Mouse (Mus musculus): ENCODE results near the gene Blmh. TPM values are rescaled to one million over a fixed set of nuclear protein-coding genes. Genes with fewer than 3 reads are reported as not detected.

The Blmh gene
- 29.5 TPM for polyA plus RNA-seq (2014; fragmentation: Illumina TruSeq; extraction: RNeasy Lipid Tissue Mini Kit (QIAGEN cat#74804); ENCODE audit: insufficient read depth, low read depth, low replicate concordance)

DNA sequence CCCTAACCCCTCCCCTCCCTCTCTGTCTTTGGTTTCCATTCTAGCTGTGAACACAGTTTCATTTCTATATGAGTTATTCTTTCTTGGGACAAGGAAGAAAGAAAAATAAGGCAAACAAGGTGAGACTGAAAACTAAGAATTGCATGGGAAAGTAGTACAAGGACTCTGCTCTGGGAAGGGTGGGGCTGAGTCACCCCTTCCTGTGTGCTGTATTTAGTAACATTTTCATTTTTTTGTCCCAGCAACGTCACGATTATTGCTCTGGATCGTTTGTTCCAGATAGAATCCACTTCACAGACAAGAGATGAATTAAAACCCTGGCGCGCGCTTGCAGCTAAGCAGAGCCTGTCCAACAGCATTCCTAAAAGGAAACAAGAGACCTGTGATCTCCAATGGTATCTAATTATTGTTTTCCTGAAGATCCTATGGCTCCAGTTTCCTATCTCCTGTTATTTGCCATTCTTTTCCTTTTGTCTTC, at the start of gene Blmh:
TSS of gene Blmh (plus strand) at position 51 of the 478 bp plus-strand sequence.

DNA sequence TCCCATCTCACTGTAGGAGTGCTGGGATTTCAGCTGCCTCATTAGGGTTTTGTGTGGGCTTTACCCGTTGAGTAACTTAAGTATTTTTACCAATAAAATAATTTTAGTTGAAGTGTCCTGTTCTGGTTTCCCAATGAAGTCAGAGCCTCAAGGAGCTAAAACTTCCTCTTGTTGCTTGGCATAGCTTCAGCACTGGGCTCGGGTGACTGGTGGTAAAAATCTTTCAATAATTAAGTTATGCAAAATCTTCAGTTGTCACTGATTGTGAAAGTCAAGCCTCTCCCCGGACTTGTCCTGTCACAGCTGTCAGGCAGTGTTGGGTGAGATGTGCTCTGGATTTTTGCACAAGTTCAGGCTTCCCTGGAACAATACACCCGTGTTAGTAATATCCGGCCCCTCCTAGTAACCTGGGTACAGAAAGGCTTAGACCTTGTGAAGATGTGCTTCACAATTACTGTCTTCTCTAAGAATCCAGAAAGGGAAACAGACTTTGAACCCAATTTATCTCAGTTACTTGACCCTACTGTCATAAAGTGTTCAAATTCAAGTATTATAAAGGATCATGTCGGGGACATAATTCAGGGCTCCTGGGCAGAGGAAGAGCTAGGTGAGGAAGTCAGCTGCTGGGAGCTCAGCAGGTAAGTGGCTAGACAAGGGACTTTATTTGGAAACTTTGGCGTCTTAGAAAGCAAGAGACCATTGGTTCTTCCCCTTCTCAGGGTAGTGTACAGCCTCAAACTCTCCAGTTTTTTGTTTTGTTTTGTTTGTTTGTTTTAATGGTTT, 22.8 kb upstream of the Blmh start, which contains the start of gene Tmigd1:
TSS of gene Tmigd1 (plus strand) at position 581 of the 783 bp plus-strand sequence.

DNA sequence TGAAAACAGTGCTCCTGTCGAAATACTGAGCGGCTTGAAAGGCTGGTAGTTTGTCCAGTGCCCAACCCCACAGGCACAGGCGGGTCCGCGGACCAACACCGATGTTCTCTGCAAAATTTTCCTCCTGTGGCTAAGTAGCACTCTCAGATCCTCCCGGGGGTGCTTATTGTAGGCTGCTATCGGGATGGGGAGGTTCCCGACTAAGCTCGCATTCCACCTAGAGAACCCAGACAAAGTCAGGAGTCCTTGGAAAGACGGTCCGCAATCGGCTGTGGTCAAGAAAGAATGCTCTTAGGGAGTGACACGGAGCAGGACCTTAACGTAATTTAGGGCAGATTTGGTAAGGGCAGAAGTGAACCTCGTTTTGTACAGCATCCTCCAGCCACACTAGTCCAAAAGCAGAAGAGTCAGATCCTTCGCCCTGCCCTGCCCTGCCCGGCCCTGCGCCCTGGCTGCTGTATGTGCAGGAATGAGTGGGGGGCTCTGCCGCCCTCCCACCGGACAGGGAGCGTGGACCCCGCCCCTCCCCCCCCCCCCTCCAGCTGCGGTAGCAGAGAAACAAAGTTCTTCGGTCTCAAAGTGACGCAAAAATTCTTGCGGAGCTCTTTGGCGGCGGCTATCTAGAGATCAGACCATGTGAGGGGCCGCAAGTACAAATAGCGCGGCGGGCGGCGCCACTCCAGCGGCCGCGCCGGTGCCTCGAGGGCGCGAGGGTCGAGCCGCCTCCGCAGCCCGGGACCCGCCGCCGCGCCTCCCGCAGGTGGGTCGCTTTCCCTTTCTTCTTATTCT, 73.5 kb downstream of the Blmh start, which contains the start of gene Slc6a4:
TSS of gene Slc6a4 (plus strand) at position 688 of the 789 bp plus-strand sequence.

Other genes with a start within 250 kb of the Blmh start
- 6.4 TPM for gene Trarg1, start 245.0 kb upstream of the Blmh start, polyA plus RNA-seq (2014; fragmentation: Illumina TruSeq; extraction: RNeasy Lipid Tissue Mini Kit (QIAGEN cat#74804); ENCODE audit: insufficient read depth, low read depth, low replicate concordance)
- gene Gosr1, start 161.2 kb upstream of the Blmh start, polyA plus RNA-seq (2014; fragmentation: Illumina TruSeq; extraction: RNeasy Lipid Tissue Mini Kit (QIAGEN cat#74804); ENCODE audit: insufficient read depth, low read depth, low replicate concordance): 12.2 TPM
- 22.7 TPM for gene Cpd, start 77.8 kb upstream of the Blmh start, polyA plus RNA-seq (2014; fragmentation: Illumina TruSeq; extraction: RNeasy Lipid Tissue Mini Kit (QIAGEN cat#74804); ENCODE audit: insufficient read depth, low read depth, low replicate concordance)
- gene Tmigd1, start 22.6 kb upstream of the Blmh start, polyA plus RNA-seq (2014; fragmentation: Illumina TruSeq; extraction: RNeasy Lipid Tissue Mini Kit (QIAGEN cat#74804); ENCODE audit: insufficient read depth, low read depth, low replicate concordance): 0.58 TPM
- gene Slc6a4, start 73.8 kb downstream of the Blmh start, polyA plus RNA-seq (2014; fragmentation: Illumina TruSeq; extraction: RNeasy Lipid Tissue Mini Kit (QIAGEN cat#74804); ENCODE audit: insufficient read depth, low read depth, low replicate concordance): 2.1 TPM
- gene Nsrp1, start 153.6 kb downstream of the Blmh start, polyA plus RNA-seq (2014; fragmentation: Illumina TruSeq; extraction: RNeasy Lipid Tissue Mini Kit (QIAGEN cat#74804); ENCODE audit: insufficient read depth, low read depth, low replicate concordance): 7.6 TPM

Measured in lung, adult 10 weeks (tissue).